Mouse (Mus musculus) liver, adult 2 months (tissue): ENCODE measurements around the gene Eri3.

ENCODE experiments used
- CTCF ChIP-seq: fragments of 200-500 bp; IDR thresholded peaks from 2 replicates; pipeline ENCODE4 v1.5.1; 2011; ENCODE audit warnings: low read depth, low read length, control low read depth
- POLR2A ChIP-seq: fragments of 200-500 bp; IDR thresholded peaks from 2 replicates; pipeline ENCODE4 v1.6.1; 2011; ENCODE audit warnings: low read length, control low read depth; ENCODE audit not compliant: insufficient read depth; ENCODE audit errors: extremely low read depth

DNA sequence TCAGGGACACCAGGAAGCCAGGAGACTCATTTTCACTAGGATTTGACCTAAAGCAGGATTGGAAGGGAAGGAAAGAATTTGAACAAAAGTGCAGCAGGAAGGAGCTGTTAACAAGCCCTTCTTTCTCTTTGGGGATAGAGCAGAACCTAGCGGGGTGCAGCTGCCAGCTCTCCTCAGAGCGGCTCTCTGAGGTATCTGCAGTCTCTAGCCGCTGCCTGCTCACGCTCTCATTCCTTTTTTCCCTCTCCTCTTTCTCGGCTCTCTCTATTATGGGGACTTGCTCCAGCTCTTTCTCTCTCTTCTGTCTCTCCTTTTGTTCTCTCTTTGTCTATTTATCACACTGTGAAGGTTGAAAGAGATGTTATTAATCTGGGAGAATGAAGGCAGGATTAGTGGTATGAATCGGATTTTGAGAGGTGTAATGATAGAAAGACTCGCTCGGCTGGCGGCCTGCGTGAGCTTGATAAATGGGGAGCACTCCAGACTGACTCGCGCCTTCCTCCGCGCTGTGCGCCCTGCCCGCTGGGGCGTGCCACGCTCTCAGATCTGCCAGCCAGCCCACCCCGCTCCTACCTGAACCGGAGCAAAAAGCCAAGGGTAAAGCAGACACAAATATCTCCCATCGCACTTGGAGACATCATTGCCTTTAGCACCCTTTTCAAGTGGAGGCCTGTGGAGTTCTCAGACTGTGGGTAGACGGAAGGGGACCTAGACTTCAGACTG is 86.9 kb downstream of the Eri3 start:
- no peak for TF ChIP-seq POLR2A
- no peak for TF ChIP-seq CTCF
